Mouse (Mus musculus) stomach, embryonic 14.5 days (tissue): ENCODE results near the gene Aoc1. TPM values are rescaled to one million over a fixed set of nuclear protein-coding genes. Genes with fewer than 3 reads are reported as not detected.

Experiments
- ATAC-seq: fragments of 200-750 bp; cut with Nextera tagmentation; 2 replicates; pipeline ENCODE4 v1.8.0; 2017; ENCODE audit warnings: low read depth, moderate TSS enrichment; ENCODE audit not compliant: insufficient number of reproducible peaks, insufficient read depth, low FRiP score
- H3K27ac ChIP-seq: fragments of 300-500 bp; sonication (generic); 2 replicates; pipeline ENCODE4 v1.5.1; 2014; ENCODE audit warnings: mild to moderate bottlenecking, low read length, moderate library complexity, mixed read lengths
- H3K27me3 ChIP-seq: fragments of 300-500 bp; sonication (generic); 2 replicates; pipeline ENCODE4 v1.6.1; 2014; ENCODE audit warnings: low read length, control low read depth, mixed read lengths; ENCODE audit not compliant: control insufficient read depth, insufficient read depth
- H3K36me3 ChIP-seq: fragments of 300-500 bp; sonication (generic); 2 replicates; pipeline ENCODE4 v1.6.1; 2014; ENCODE audit warnings: mild to moderate bottlenecking, control low read depth, low read length, moderate library complexity, mixed read lengths; ENCODE audit not compliant: control insufficient read depth, insufficient read depth
- H3K4me1 ChIP-seq: fragments of 300-500 bp; sonication (generic); 2 replicates; pipeline ENCODE4 v1.6.1; 2014; ENCODE audit warnings: low read length, control low read depth, mixed read lengths; ENCODE audit not compliant: control insufficient read depth, insufficient read depth
- H3K4me2 ChIP-seq: fragments of 300-500 bp; sonication (generic); replicated peaks from 2 replicates; pipeline ENCODE4 v1.6.1; 2014; ENCODE audit warnings: low read depth, low read length, control low read depth
- H3K4me3 ChIP-seq: fragments of 300-500 bp; sonication (generic); 2 replicates; pipeline ENCODE4 v1.5.1; 2014; ENCODE audit warnings: low read depth, low read length, control low read depth
- H3K9ac ChIP-seq: fragments of 300-500 bp; sonication (generic); replicated peaks from 2 replicates; pipeline ENCODE4 v1.6.1; 2014; ENCODE audit warnings: low read depth, mild to moderate bottlenecking, control low read depth, low read length, moderate library complexity, mixed read lengths
- H3K9me3 ChIP-seq: fragments of 300-500 bp; sonication (generic); 2 replicates; pipeline ENCODE4 v1.6.1; 2016; ENCODE audit warnings: low read depth, low read length, control low read depth; ENCODE audit not compliant: control insufficient read depth
- WGBS: fragments of 180-500 bp; shearing (Covaris S2); extraction: QIAGEN DNeasy Blood & Tissue Kit; methylation state at CpG from one replicate; pipeline ENCODE4 v1.1.7; 2014; 5-methylcytosine and 5-hydroxymethylcytosine counted together
- polyA plus RNA-seq: library from polyadenylated mRNA; unstranded; fragments of >200 nt; fragmentation: Nextera tagmentation; extraction: Ambion mirVana; gene quantifications from 2 replicates; pipeline ENCODE4 v1.2.1, GENCODE M21; 2014

Aoc1 gene
- polyA plus RNA-seq, 1 experiment from 2014 or later, result not detected

- under 1% methylated on average over 28 of the region's 29 CpGs for WGBS
- peak overlapping the region; percentile 47 for H3K4me2 ChIP-seq
- no peaks in the 10 kb centered on the region for H3K4me1 ChIP-seq
- ATAC-seq, result peak; percentile 65; the same call in 1 of the 2 replicates
- H3K27me3 ChIP-seq, result no peaks in the 10 kb centered on the region
- 0 out of 2 replicates have a peak overlapping the region, but pooled peaks have one; percentile 18 for H3K9ac ChIP-seq
- peak overlapping the region; percentile 85 for H3K27ac ChIP-seq
- no peaks in the 10 kb centered on the region for H3K9me3 ChIP-seq
- peak overlapping the region; percentile 18 for H3K4me3 ChIP-seq
- H3K36me3 ChIP-seq, result no peaks in the 10 kb centered on the region
Observed at GRCm38 (mm10) chr6:48851820-48852491, 20.7 kb upstream of the Aoc1 start.

DNA sequence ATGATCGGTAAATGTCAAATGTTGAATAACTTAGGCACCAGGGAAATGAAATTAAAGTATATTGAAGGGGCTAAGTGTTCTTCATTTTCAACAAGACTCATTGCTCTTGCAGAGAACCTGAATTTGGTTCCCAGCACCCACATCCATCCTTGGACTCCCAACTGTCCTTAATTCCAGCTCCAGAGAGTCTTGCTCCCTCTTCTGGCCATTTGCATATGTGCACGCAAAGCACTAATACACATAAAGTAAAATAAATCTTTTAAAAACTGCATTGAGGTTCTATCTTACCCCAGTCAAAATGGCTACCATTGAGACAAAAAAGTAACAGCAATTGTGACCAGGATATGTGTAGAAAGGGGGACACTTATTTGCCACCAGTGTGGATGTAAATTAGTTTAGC is 18.5 kb upstream of the Aoc1 start:
- no peak for ATAC-seq
- no peak overlapping the region for H3K9ac ChIP-seq
- H3K27me3 ChIP-seq, result no peaks in the 10 kb centered on the region
- no peak overlapping the region for H3K4me3 ChIP-seq
- H3K4me2 ChIP-seq, result no peak overlapping the region
- H3K9me3 ChIP-seq, result no peaks in the 10 kb centered on the region
- WGBS, result 92% methylated on average over 2 of the region's 2 CpGs
- H3K27ac ChIP-seq, result no peak overlapping the region
- no peaks in the 10 kb centered on the region for H3K36me3 ChIP-seq
- 0 out of 2 replicates have a peak, but pooled peaks cover 2% of the 10 kb centered on the region for H3K4me1 ChIP-seq

- 40% methylated on average over 8 of the region's 8 CpGs for WGBS
- H3K27ac ChIP-seq, result no peak overlapping the region
- H3K4me1 ChIP-seq, result 0 out of 2 replicates have a peak, but pooled peaks cover 2% of the 10 kb centered on the region
- no peaks in the 10 kb centered on the region for H3K36me3 ChIP-seq
- no peaks in the 10 kb centered on the region for H3K27me3 ChIP-seq
- no peak overlapping the region for H3K4me2 ChIP-seq
- H3K4me3 ChIP-seq, result no peak overlapping the region
- H3K9me3 ChIP-seq, result no peaks in the 10 kb centered on the region
- no peak overlapping the region for H3K9ac ChIP-seq
- ATAC-seq, result no peak
Observed at GRCm38 (mm10) chr6:48857613-48858302, 14.9 kb upstream of the Aoc1 start.

- H3K4me1 ChIP-seq, result 0 out of 2 replicates have a peak, but pooled peaks cover 5% of the 10 kb centered on the region
- WGBS, result 15% methylated on average over 23 of the region's 23 CpGs
- ATAC-seq, result peak; percentile 61; the same call in 1 of the 2 replicates
- H3K27me3 ChIP-seq, result no peaks in the 10 kb centered on the region
- H3K4me3 ChIP-seq, result peak overlapping the region; percentile 16; the same call in 1 of the 2 replicates
- no peak overlapping the region for H3K9ac ChIP-seq
- no peak overlapping the region for H3K27ac ChIP-seq
- peak overlapping the region; percentile 37 for H3K4me2 ChIP-seq
- H3K36me3 ChIP-seq, result no peaks in the 10 kb centered on the region
- H3K9me3 ChIP-seq, result no peaks in the 10 kb centered on the region
Observed at GRCm38 (mm10) chr6:48860130-48860815, 12.4 kb upstream of the Aoc1 start.

- Histone ChIP-seq H3K4me3 (no peak overlapping the region), H3K4me1 (0 out of 2 replicates have a peak, but pooled peaks cover 5% of the 10 kb centered on the region), H3K27me3 (no peaks in the 10 kb centered on the region), H3K9me3 (no peaks in the 10 kb centered on the region), H3K9ac (no peak overlapping the region), H3K27ac (no peak overlapping the region), H3K4me2 (no peak overlapping the region), H3K36me3 (no peaks in the 10 kb centered on the region)
- ATAC-seq, result no peak
- WGBS, result 83% methylated on average over 1 of the region's 1 CpGs
Observed at GRCm38 (mm10) chr6:48860851-48861250, 11.8 kb upstream of the Aoc1 start.

- H3K4me3 ChIP-seq, result no peak overlapping the region
- no peak for ATAC-seq
Observed at GRCm38 (mm10) chr6:48861616-48862280, 10.9 kb upstream of the Aoc1 start.

GRCm38 (mm10) chr6:48862816-48863215 is 9.9 kb upstream of the Aoc1 start:
- H3K36me3 ChIP-seq, result no peaks in the 10 kb centered on the region
- ATAC-seq, result no peak
- WGBS, result 79% methylated on average over 4 of the region's 4 CpGs

More at GRCm38 (mm10) chr6:48861616-48862280, 10.9 kb upstream of the Aoc1 start:
- H3K36me3 ChIP-seq, result no peaks in the 10 kb centered on the region
- H3K4me2 ChIP-seq, result no peak overlapping the region
- H3K9me3 ChIP-seq, result no peaks in the 10 kb centered on the region
- H3K27ac ChIP-seq, result no peak overlapping the region
- 0 out of 2 replicates have a peak, but pooled peaks cover 5% of the 10 kb centered on the region for H3K4me1 ChIP-seq
- WGBS, result 80% methylated on average over 12 of the region's 12 CpGs
- no peaks in the 10 kb centered on the region for H3K27me3 ChIP-seq
- H3K9ac ChIP-seq, result no peak overlapping the region

GRCm38 (mm10) chr6:48863488-48863887 is 9.2 kb upstream of the Aoc1 start:
- Histone ChIP-seq H3K27ac (no peak overlapping the region), H3K9me3 (no peaks in the 10 kb centered on the region), H3K36me3 (no peaks in the 10 kb centered on the region), H3K4me3 (no peak overlapping the region), H3K9ac (no peak overlapping the region), H3K27me3 (no peaks in the 10 kb centered on the region), H3K4me1 (0 out of 2 replicates have a peak, but pooled peaks cover 3% of the 10 kb centered on the region), H3K4me2 (no peak overlapping the region)
- 66% methylated on average over 7 of the region's 7 CpGs for WGBS
- ATAC-seq, result no peak

More at GRCm38 (mm10) chr6:48862816-48863215, 9.9 kb upstream of the Aoc1 start:
- H3K27ac ChIP-seq, result no peak overlapping the region
- H3K4me3 ChIP-seq, result no peak overlapping the region
- no peak overlapping the region for H3K4me2 ChIP-seq
- no peaks in the 10 kb centered on the region for H3K27me3 ChIP-seq
- no peaks in the 10 kb centered on the region for H3K9me3 ChIP-seq
- H3K9ac ChIP-seq, result no peak overlapping the region
- H3K4me1 ChIP-seq, result 0 out of 2 replicates have a peak, but pooled peaks cover 5% of the 10 kb centered on the region
